Mouse (Mus musculus): ENCODE results near the gene Lman2.
A peak's percentile ranks its signal among the peaks of the same experiment; 100 is the strongest.

Lman2 gene

GRCm38 (mm10) chr13:55362453-55363060 is at the start of gene Lman2:
Lman2 (minus strand) TSS chr13:55362783.
- DNase-seq (ENCODE audit: low spot score), result peak; percentile 88

DNA sequence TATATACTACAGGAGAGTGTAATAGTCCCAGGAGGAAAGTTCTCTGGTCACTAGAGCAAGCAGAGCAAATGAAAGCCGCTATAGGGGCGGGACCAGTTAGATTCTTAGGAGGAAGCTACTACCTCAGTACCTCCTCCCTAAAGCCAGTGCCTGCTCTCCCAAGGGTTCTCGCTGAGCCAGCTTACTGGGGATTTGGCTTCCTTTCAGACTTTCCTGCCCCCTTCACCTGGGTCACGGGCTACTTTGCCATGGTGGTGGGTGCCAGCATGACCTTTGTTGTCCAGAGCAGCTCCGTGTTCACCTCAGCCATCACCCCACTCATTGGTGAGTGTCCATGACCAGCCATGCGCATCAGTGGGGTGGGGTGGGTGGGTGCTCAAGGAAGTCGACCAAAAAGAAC is 49.2 kb upstream of the Lman2 start:
- no peak for DNase-seq (ENCODE audit: low spot score)

- no peak for DNase-seq (ENCODE audit: low spot score)
Measured at GRCm38 (mm10) chr13:55408546-55409120, 46.0 kb upstream of the Lman2 start.

GRCm38 (mm10) chr13:55407341-55407740 is 44.8 kb upstream of the Lman2 start:
- no peak for DNase-seq (ENCODE audit: low spot score)

GRCm38 (mm10) chr13:55405783-55406390 is 43.3 kb upstream of the Lman2 start:
- no peak for DNase-seq (ENCODE audit: low spot score)

DNA sequence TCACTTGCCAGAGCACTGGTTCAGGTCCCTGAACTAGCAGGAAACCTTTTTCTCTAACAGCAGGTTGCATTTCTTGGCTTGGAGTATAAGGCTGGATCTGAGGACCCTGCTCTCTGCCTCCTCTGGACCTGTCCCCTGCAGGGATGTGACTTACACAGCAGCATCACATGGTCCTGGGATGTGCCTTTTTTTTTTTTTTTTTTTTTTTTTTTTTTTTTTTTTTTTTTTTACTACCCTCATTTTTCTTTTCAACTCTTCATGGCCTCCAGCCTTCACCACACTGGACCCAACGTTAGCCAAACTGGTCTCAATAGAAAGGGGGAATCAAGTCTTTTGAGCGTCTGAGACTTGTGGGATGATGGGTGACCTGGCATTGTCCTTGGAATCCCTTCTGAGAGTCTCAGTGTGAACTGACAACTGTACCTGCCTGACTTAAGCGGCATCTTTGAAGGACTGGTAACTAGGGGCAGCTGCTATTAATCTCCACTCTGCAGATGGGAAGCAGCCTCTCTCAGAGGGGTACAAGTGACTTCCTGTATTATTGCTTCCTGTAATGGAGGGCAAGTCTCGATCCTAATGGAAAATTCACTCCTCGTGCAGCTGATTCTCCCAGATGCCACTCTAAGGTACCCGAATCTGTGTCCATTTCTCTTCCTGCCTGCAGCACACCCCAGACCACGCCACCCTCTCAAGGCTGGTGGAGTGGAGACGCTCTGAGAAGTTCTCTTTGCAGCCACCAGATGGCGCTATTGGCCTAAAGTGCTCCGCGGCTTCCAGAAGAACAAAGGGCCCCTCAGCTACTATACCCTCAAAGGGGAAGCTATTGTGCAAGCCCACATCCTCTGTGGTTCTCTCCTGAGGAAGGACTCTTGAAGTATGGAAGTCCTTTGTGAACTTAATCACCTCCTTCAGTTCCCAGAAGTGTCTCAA is 42.5 kb upstream of the Lman2 start:
- peak; percentile 62 for DNase-seq (ENCODE audit: low spot score)

- no peak for DNase-seq (ENCODE audit: low spot score)
Measured at GRCm38 (mm10) chr13:55403935-55404852, 41.6 kb upstream of the Lman2 start.

DNA sequence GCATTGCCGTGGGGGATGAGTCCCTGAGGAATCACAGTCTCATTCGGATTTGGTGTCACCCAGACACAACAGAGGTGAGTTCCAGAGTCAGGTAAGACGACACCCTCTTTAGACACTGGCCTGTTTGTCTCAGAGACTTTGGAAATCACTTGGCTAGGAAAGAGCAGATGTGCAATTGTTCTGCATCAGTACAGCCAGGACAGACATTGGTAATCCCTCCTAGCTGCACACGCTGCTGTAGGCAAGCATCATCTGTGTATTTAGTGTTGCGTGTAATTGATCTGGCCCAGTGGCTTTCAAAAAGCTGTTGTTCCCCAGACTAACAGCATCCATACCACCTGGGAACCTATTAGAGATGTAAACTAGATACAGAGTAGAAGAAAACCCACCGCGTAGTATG is 40.7 kb upstream of the Lman2 start:
- no peak for DNase-seq (ENCODE audit: low spot score)

DNA sequence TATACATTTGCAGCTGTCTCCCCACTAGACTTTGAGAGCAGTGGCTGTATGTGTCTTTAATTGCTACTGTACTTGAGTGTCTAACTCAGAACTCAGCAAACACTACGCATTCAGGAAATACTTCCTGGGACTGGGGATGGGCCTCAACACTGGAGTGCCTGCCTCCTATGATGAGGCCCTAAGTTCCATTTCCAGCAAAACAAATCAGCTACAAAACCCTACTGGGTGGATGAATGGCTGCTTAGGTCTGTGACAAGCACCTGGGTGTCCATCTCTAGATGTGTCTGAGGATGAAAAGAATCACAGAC is 37.4 kb upstream of the Lman2 start:
- no peak for DNase-seq (ENCODE audit: low spot score)

DNA sequence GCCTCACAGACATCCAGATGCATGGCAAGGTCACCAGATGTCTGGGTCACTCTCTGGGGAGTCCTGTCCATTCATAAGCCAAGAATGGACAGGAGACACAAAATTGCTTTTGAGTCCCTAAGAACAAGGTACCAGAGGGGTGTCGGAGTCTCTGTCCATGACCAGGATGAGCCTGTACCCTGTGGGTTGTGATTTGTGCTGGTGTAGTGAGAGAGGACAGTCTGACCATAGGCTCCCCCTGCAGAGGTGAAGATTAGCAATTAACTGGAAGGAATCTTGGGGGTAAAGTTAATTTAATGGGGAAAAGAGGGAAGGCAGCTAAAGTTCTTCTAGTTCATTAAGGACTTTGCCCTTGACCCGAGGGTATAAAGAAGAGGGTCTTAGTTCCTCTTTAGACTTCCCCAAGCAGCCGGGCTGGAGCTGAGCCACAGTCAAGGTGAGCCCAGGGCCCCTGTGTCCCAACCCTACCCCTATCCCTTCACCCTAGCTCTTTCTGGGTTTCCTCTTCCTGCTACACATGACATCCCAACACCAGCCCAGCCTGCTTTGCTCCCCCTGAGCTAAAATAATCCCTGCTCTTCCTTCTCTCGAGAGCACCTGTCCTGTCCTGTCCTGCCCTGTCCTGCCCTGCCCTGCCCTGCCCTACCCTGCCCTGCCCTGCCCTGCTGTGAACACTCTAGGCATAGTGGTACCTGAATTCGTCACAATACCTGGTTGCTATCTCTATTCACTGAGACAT is 36.9 kb upstream of the Lman2 start:
- no peak for DNase-seq (ENCODE audit: low spot score)

- no peak for DNase-seq (ENCODE audit: low spot score)
Measured at GRCm38 (mm10) chr13:55398088-55398487, 35.5 kb upstream of the Lman2 start, which contains the start of gene Slc34a1. Slc34a1 (plus strand) TSS chr13:55398187.

GRCm38 (mm10) chr13:55392933-55393332 is 30.4 kb upstream of the Lman2 start:
- no peak for DNase-seq (ENCODE audit: low spot score)

GRCm38 (mm10) chr13:55391626-55392029 is 29.0 kb upstream of the Lman2 start:
- no peak for DNase-seq (ENCODE audit: low spot score)

DNA sequence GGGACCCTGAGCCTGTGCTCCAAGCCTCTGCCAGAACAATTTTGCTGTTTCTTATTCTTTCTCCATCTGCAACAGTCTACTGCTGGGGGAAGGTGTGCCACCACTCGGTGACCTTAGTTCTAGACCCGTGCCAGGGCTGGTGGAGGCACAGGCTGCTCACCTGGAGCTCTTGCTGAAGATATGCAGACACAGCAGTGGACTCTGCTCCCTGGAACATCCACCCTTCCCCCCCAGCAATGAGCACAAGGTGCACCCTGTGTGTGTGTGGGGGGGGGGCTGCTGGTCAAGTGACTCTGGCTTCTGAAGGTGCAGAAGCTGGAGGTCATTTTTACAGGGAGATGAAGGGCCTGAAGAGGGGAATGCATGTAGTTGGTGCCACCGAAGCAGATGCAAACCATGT is 28.1 kb upstream of the Lman2 start:
- no peak for DNase-seq (ENCODE audit: low spot score)

DNA sequence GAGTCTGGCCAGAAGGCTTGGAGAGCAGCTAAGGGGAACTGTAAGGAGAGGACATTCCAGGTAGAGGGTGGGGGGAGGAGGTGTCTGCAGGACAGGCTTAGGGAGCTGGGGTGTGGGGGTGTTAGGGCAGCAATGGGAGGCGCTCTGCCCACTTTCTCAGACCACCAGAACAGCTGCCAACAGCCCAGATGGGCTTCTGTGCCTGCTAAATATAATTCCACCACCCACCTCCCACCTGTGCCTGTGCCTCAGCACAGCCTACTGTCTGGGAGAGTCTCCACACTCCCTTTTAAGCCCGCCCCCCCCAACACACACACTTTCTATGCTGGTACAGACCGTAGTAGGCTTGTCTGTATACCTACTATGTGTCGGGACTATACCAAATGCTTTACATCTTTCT is 19.2 kb upstream of the Lman2 start:
- no peak for DNase-seq (ENCODE audit: low spot score)

GRCm38 (mm10) chr13:55378907-55379580 is 16.5 kb upstream of the Lman2 start:
- DNase-seq (ENCODE audit: low spot score), result no peak

- no peak for DNase-seq (ENCODE audit: low spot score)
Measured at GRCm38 (mm10) chr13:55375877-55376276, 13.3 kb upstream of the Lman2 start.

DNA sequence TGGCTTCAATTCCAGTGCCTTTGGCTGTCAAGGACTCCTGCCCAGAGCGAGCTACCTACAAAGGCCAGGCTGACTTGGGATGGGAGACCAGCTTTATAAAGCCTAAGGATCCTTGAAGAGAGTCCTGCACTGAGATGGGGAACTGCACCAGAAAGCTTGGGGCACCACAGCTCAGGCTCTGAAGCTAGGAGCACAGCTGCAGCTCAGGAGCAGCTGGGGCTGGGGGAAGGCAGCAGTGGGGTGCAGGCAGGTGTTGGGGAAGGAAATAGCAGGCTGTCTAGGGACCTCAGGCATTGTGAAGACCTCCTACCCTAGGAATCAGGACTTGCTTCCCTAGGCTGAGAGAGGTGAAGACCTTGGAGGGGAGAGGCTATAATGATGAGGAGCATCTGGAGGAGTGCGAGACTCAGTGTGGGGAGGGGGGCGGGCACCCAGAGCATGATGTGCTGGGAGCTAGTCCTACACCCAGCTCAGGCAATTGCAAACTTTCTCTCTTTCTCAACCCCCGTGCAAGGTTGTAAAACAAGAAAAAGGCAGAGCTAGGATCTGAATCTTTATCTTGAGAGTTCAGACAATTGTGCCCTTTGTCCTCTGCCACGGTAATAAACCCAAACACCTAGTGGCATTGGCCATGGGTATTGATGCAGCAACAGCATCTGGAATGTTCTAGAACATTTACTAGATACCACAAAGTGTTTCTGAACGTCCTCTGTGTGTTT is 11.8 kb upstream of the Lman2 start:
- no peak for DNase-seq (ENCODE audit: low spot score)

- no peak for DNase-seq (ENCODE audit: low spot score)
Measured at GRCm38 (mm10) chr13:55371740-55372139, 9.2 kb upstream of the Lman2 start.

Data from ovary, postnatal 14 days (tissue).